Mouse (Mus musculus): ENCODE data around the gene AI413582. TPM values are rescaled to one million over a fixed set of nuclear protein-coding genes. Genes with fewer than 3 reads are reported as not detected.

The AI413582 gene
- total RNA-seq (2021), result 10 to 100 TPM; 65.6 to 65.9 TPM
- long read RNA-seq, experiment 1, transcript AI413582-204 (5 exons, 862 nt), result major isoform, 14 of 21 reads
- long read RNA-seq, experiment 1, partial matches to known transcripts, result 2 of 21 reads
- long read RNA-seq, experiment 1, other reads (novel, unspliced or antisense), result 4 of 21 reads
- long read RNA-seq, experiment 2, transcript AI413582-204 (5 exons, 862 nt), result major isoform, 45 of 57 reads
- long read RNA-seq, experiment 2, partial matches to known transcripts, result 3 of 57 reads
- long read RNA-seq, experiment 2, other reads (novel, unspliced or antisense), result 6 of 57 reads

DNA sequence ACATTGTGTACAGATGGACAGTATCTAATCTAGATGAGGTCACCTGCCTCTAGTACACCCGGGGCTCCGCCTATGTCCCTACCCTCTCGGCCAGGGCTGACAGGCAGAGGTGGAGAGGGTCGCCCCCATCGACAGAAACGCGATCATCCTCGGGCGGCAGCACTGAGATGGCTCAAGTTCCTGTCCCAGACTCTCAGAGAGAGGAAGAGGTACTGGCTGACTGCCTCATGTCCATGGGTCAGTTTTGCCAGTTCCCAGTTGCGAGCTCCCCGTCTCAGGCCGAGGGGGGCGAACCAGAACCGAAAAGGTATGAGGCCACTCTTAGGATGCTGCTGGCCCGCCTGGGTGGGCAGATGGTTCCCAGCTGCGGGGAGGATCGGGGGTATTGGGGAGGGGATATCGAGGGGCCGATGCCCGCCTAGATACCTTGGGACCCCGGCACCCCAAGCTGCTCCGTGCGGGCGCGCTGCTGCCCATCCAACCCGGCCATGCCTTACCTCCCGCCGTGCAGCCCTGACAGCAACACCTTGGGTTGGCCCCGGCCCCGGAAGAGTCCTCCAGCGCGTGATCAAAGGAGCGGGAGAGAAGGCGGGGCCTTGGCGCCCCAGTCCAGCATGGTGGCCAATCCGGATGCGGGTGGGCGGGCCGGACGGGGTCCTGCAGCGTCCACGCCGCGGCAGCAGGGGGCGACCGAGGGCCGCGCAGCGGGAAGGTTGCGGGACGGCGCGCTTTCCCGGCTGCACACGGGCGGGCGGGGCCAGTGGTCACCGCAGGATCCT lies at the start of gene AI413582:
AI413582 (minus strand) TSS at position 594 of the 779 bp plus-strand sequence.
- DNase-seq (ENCODE audit: low spot score in 2 of 2), result peak; percentile 97

DNA sequence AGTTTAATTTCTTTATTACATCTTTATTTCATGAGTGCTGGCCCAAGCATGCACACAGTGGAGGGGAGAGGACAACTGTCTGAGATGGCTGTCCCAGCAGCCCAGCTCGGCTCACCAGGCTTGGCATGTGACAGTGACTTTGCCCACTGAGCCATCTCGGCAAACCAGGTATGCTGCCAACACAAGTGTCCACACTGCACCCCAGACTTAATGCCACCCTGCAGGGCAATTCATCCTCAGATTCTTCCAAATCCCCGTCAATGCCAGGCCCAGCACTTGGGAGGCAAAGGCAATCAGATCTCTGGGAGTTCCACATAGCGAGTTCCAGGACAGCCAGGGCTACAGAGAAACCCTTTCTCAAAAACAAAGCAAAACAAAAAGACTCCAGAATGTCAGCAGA lies 47.5 kb upstream of the AI413582 start:
- DNase-seq (ENCODE audit: low spot score in 2 of 2), result no peak

DNA sequence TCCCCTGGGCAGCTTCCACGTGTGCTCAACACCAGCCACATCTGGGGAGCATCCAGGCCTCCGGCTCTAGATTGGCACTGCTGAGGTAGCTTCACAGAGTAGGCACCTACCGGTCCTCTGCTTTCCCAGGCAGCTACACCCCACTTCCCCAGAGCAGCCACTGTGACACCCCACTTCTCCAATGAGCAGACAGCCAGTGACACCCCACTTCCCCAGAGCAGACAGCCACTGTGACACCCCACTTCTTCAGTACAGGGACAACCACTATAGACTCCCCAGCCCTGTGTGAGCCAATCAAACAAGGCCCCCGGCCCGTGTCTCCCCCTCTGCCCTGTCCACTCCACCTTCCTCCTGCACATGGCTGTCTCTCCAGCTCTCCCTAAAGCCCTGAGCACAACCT lies 46.4 kb upstream of the AI413582 start:
- DNase-seq (ENCODE audit: low spot score in 2 of 2), result no peak

- no peak for DNase-seq (ENCODE audit: low spot score in 2 of 2)
Observed at GRCm38 (mm10) chr17:27611519-27611884, 45.9 kb upstream of the AI413582 start.

DNA sequence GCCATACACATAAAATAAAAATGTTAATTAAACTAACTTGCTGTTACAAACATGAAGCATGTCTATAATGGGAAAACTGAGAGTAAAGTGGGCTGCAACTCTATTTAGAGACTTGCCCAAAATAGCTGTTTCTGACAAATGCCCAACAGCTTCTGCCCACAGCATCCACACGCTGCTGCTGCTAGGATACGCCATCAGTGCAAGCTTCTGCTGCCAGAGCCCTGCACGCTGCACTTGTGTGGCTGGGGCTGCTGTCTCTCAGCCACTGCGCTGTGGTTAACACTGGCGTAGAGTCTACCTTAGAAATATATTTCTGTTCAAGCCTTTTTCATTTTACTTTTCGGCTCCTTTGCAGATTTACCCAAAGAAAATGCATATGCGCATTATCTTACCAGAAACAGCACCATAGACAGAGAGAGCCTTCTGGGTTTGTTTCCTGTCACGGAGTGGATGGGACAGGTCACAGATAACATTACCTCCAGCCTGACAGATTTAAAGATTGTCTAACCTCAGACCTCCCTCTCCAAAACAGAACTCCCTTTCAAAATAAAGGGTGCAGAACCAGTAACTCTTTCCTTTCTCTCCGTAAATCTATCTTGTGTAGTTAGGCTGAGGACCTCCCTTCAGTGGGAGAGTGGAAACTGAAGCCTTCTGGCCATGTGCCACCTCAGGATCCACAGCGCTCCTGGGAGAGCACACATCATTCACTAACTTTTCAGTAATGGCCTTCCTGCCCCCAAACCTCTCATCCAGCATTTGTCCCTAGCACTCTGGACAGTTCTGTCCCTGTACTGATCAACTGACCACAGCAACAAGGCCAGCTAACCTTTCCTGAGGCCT lies 45.3 kb upstream of the AI413582 start:
- peak; percentile 54 to 82 for DNase-seq (ENCODE audit: low spot score in 2 of 2)

- no peak for DNase-seq (ENCODE audit: low spot score in 2 of 2)
Observed at GRCm38 (mm10) chr17:27609576-27609975, 44.0 kb upstream of the AI413582 start.

DNA sequence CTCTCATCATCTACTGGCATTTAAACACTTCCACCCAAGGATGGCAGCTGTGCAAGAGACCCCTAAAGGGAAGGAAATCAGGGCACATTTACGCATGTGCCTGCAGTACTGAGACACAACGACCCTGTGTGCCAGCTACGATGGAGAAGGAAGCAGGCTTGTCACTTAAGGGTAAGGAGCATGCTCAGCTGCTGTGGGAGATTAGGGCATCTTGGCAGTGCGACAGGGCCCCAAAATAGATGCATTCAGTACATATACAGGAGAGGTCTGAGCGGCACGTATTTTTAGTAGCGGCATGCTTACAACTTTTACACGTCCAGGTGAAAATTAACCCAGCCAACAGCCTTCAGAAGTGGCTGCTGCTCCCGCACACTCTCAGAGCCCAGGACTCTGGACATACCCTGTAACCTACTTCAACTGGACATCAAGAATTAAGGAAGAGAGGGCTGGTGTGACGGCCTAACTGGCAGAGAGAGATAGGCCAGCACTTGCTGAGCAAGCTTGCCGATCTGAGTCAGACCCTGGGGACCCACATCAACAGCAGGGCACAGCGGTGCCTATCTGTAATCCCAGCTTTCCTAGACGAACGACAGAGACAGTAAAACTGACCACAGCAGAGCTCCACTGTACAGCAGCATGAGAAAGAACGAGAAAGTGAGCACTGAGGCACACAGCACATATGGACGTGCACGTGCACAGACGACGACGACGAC lies 38.1 kb upstream of the AI413582 start:
- DNase-seq (ENCODE audit: low spot score in 2 of 2), result no peak

GRCm38 (mm10) chr17:27603036-27603435 lies 37.5 kb upstream of the AI413582 start:
- DNase-seq (ENCODE audit: low spot score in 2 of 2), result no peak

- DNase-seq (ENCODE audit: low spot score in 2 of 2), result no peak
Observed at GRCm38 (mm10) chr17:27600869-27601268, 35.3 kb upstream of the AI413582 start.

- no peak for DNase-seq (ENCODE audit: low spot score in 2 of 2)
Observed at GRCm38 (mm10) chr17:27600286-27600685, 34.7 kb upstream of the AI413582 start.

DNA sequence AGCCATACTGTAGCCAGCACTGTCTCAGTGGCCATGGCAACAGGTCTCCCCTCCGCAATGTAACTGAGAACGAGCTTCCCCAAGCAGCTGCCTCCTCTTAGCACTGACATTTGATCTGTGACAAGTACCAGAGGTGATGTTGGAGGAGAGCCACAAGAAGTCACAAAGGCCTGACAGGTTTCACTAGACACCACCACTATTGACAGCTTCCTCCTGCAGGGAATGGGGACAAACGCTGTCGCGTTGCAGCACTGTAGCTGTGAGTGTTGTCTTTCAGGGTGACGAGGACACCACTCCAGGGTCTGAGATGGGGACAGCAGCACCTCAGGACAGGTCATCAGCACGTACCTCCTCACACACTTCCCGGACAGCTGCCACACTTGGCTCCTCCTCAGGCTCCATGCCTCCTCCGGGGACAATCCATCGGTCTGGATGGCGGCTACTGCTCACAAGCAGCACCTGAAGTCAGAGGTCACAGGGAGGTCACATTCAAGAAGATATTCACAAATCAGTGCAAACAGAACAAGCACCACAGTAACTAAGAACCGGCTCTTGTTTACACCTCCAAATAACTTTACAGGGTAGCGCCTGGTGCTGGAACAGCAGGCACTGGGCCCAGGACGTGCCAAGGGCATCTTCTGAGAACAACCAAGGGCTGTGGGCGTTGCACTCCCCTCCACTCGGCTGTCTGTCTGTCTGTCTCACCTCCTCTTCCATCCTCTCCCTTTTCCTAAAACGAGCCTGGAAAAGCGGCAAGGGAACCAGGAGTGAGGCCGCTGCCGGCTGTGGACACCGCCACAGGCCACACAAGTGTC lies 31.0 kb upstream of the AI413582 start:
- DNase-seq (ENCODE audit: low spot score in 2 of 2), result no peak

DNA sequence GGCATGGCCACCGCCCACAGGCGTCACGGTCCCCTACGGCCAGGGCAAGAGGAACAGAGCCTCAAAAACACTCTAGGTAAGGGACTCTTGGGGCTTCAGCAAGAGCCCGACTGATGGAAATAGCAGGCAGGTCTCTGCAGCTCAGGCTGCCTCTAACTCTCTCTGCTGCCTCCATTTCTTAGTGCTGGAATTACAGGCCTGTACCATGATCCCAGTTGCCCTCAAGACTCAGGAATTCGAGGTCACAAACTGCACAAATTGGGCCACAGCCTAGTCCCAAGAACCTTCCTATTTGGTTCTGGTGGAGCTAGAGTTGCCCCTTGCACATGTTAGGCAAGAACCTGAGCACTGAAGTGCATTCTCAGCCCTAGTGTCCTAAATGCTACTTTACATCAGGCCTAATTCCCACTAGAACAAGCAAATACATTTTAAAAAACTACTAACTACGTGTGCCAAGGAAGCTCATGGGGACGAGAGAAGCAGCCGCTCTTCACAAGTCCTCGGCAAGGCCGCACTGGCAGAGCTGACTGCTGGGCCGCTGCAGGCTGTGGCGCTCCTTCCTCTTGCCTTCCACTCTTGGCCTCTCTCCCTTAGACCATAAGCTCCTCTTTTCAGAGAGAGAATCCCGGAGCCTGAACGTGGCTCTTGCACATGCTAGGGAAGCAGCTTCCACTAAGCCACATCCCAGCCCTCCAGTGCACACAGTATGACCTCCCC lies 30.3 kb upstream of the AI413582 start:
- DNase-seq (ENCODE audit: low spot score in 2 of 2), result no peak

- DNase-seq (ENCODE audit: low spot score in 2 of 2), result no peak
Observed at GRCm38 (mm10) chr17:27592565-27592910, 27.0 kb upstream of the AI413582 start.

- no peak for DNase-seq (ENCODE audit: low spot score in 2 of 2)
Observed at GRCm38 (mm10) chr17:27591826-27592564, 26.4 kb upstream of the AI413582 start.

- no peak for DNase-seq (ENCODE audit: low spot score in 2 of 2)
Observed at GRCm38 (mm10) chr17:27588231-27588630, 22.7 kb upstream of the AI413582 start.

DNA sequence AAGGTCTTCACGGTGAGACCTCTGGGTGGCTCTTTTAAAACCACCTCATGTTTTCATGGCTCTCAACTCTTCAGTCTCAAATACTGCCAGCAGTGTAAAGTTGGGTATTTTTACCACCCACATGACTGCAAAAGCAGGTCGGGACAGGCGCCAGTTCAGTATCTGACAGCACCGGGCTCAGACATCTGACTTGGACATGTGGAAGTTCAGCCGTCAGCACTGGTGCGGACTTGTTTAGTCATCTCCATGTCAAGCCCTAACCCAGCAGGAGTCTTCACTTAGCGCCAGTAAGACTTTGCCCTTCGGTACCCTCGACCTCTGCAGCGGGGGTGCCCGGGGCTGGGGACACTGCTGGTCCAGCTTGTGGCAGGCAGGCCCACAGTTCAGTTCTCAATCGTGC lies 21.7 kb upstream of the AI413582 start:
- no peak for DNase-seq (ENCODE audit: low spot score in 2 of 2)

DNA sequence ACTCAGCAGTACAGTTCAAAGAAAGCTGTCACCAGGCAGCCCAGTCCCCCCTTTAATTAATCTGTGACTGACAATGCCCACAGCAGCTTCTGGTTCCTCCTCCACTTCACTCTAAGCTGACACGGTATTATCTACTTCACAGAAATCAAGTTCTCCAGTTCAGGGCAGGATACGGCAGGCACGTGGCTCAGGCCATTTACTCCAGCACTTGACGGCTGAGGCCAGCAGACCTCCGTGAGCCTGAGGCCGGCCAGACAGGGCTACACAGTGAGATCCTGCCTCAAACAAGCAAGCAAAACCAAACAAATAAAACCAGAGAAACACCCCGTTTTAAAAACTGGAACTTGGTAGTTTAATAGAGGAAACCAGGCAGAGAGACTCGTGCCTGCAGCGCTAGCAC lies 21.1 kb upstream of the AI413582 start:
- DNase-seq (ENCODE audit: low spot score in 2 of 2), result no peak

DNA sequence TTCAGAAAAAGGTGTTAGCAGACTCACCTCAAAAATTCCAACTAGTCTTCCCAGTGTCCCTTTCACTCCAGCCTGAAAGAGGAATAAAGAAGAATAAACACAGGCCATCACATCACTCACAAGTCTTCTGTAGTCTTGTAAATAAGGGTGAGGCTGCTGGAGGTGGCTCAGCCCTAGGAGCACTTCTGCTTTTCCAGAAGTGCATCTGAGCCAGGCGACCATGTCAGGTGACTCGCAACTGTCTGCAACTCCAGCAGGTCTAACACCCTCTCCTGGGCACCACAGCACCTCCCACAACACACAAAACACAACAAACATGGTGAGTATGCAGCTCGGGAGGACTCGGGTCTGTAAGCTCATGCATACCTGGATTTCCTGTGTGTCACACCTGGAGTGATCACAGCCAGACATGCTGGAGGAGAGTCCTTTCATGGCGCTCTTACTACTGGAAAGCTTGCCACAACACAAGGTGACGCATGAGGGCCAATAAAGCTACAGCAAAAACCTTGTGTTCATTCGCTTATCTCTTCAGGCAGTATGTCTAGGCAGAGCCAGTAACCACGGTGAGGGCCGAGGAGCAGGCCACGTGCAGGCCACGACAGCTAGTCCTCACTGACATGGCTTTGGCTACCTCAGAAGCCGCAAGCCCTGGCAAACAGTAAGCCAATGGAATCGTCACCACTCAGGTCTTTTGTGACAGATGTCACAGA lies 17.8 kb upstream of the AI413582 start:
- no peak for DNase-seq (ENCODE audit: low spot score in 2 of 2)
